Comparison of ENCODE assay signal across 8 mouse cellular contexts in genomic region chr7:80992980-80993833, GRCm38 (mm10). TPM values are rescaled to one million over a fixed set of nuclear protein-coding genes. Genes with fewer than 3 reads are reported as not detected.
DNase-seq lines count a peak whose midpoint lies in the region; ATAC-seq and TF ChIP-seq lines count a peak whose summit lies in the region.

Zfp592 (plus strand) TSS chr7:80993681.

- H3K27ac ChIP-seq in hindbrain, embryonic 11.5 days (ENCODE audit: low read depth, low read length): peak within 1 kb of the TSS; percentile 96

- no peak for DNase-seq in Patski (ENCODE audit: low read depth, low spot score)
- DNase-seq in cerebellum, postnatal 10 days: peak; percentile 91 to 95
- peak; percentile 38 to 74 for DNase-seq in frontal cortex, postnatal 10 days (ENCODE audit: low spot score in 2 of 2)
- DNase-seq in hindbrain, embryonic 11.5 days (ENCODE audit: low spot score): peak; percentile 83
- DNase-seq in layer of hippocampus, postnatal 25 days (ENCODE audit: extremely low spot score in 1 of 2, low spot score in 1 of 2): peak; percentile 60 to 73
- DNase-seq in lung, postnatal 25 days (ENCODE audit: low spot score): peak; percentile 76
- DNase-seq in retina, embryonic 14.5 days (ENCODE audit: low spot score): peak; percentile 77
- peak; percentile 91 for DNase-seq in thymus, postnatal 4 days

- POLR2A ChIA-PET in Patski (lab: Charles Lee): interaction anchor here (0.8 to 2.0 kb wide), 2 partner anchors 9 to 36 kb away, joined by 3 to 5 read pairs; no protein-coding TSS in a partner anchor

- H3K4me1 ChIP-seq in hindbrain, embryonic 11.5 days (replicated peaks; ENCODE audit: control insufficient read depth, insufficient read depth, low read length): peaks cover 2% of the 10 kb centered on the region

- H3K9me3 ChIP-seq in hindbrain, embryonic 11.5 days (ENCODE audit: control insufficient read depth, low read length): no peaks in the 10 kb centered on the region

- CTCF ChIA-PET in Patski (lab: Charles Lee): interaction anchor here (0.9 to 1.5 kb wide), 3 partner anchors 17 to 128 kb away, joined by 3 read pairs; no protein-coding TSS in a partner anchor

- WGBS in hindbrain, embryonic 11.5 days: 0% methylated on average over 59 of the region's 102 CpGs

- H3K9ac ChIP-seq in hindbrain, embryonic 11.5 days (ENCODE audit: low read depth, low read length): peak within 1 kb of the TSS; percentile 99

- peak within 1 kb of the TSS; percentile 83 for H3K4me3 ChIP-seq in hindbrain, embryonic 11.5 days (ENCODE audit: low read depth, low read length)

- in situ Hi-C loops in Patski (cut with MboI; ENCODE audit: low pct_unique_long_range_greater_than_20kb): no loop called here

- no peaks in the 10 kb centered on the region for H3K36me3 ChIP-seq in hindbrain, embryonic 11.5 days (ENCODE audit: control insufficient read depth, insufficient read depth, low read length)

- peak within 1 kb of the TSS; percentile 91 for H3K4me2 ChIP-seq in hindbrain, embryonic 11.5 days (replicated peaks; ENCODE audit: low read depth, low read length)

- peak; percentile 80 for ATAC-seq in Patski
- peak; percentile 91 for ATAC-seq in hindbrain, embryonic 11.5 days (ENCODE audit: low FRiP score)

- H3K27me3 ChIP-seq in Patski: no peaks in the 10 kb centered on the region
- H3K27me3 ChIP-seq in hindbrain, embryonic 11.5 days (ENCODE audit: control insufficient read depth, insufficient read depth, low read length): no peaks in the 10 kb centered on the region

- TF ChIP-seq CTCF in Patski (IDR thresholded peaks at IDR 0.05): no peak

RNA-seq across cellular contexts. Expression of gene Zfp592, which starts in this region (rescaled TPM):
- polyA plus RNA-seq in Patski (2021): 19.6 TPM
- polyA plus RNA-seq in hindbrain, embryonic 11.5 days (2014; fragmentation: Nextera tagmentation; extraction: Ambion mirVana): 11.4 and 12.2 TPM in 2 replicates
- total RNA-seq in layer of hippocampus, postnatal 25 days (2021): 10 to 100 TPM; 20.1 to 20.8 TPM
